8 mouse cellular contexts compared by ENCODE assay signal in genomic region chr19:53325578-53326295, GRCm38 (mm10). TPM values are rescaled to one million over a fixed set of nuclear protein-coding genes. Genes with fewer than 3 reads are reported as not detected.
DNase-seq lines count a peak whose midpoint lies in the region; ATAC-seq and TF ChIP-seq lines count a peak whose summit lies in the region.

No protein-coding gene starts in this region.

- H3K36me3 ChIP-seq in thymus, adult 2 months (ENCODE audit: control insufficient read depth, insufficient read depth, low read length), result no peaks in the 10 kb centered on the region
- H3K36me3 ChIP-seq in hindbrain, embryonic 15.5 days, result no peaks in the 10 kb centered on the region

- no peak for TF ChIP-seq POLR2A in thymus, adult 2 months (IDR thresholded peaks at IDR 0.05; ENCODE audit: control insufficient read depth, extremely low read depth, insufficient read depth, low read length, poor library complexity)

- 26% methylated on average over 27 of the region's 27 CpGs for WGBS in thymus, adult 2 months
- WGBS in hindbrain, embryonic 15.5 days, result 12% methylated on average over 27 of the region's 27 CpGs

- H3K4me3 ChIP-seq in thymus, adult 2 months (ENCODE audit: control insufficient read depth, insufficient read depth, low read length), result no peak overlapping the region
- peak overlapping the region; percentile 31 for H3K4me3 ChIP-seq in hindbrain, embryonic 15.5 days

- no peak for ATAC-seq in hindbrain, embryonic 15.5 days (ENCODE audit: low FRiP score, low read depth)
- ATAC-seq in megakaryocyte-erythroid progenitor cell, adult 5-6 weeks (replicated peaks; ENCODE audit: low FRiP score, low TSS enrichment, poor library complexity, severe bottlenecking), result peak; percentile 80

- no peak for TF ChIP-seq CTCF in thymus, adult 2 months (IDR thresholded peaks at IDR 0.05; ENCODE audit: borderline replicate concordance, control insufficient read depth, extremely low read depth, insufficient read depth, low read length, poor library complexity)

- peak overlapping the region; percentile 45 for H3K9ac ChIP-seq in hindbrain, embryonic 15.5 days

- H3K9me3 ChIP-seq in hindbrain, embryonic 15.5 days, result no peaks in the 10 kb centered on the region

- H3K4me2 ChIP-seq in hindbrain, embryonic 15.5 days, result peak overlapping the region; percentile 62

- intact Hi-C loops in left cerebral cortex, postnatal 14 days (cut with DNase I), result no loop called here

- DNase-seq in thymus, postnatal 0 days (ENCODE audit: low spot score), result peak; percentile 49
- no peak for DNase-seq in thymus, adult 2 months
- peak; percentile 80 to 81 for DNase-seq in cerebellum, postnatal 36 days
- DNase-seq in gastrocnemius, adult 18-20 months (ENCODE audit: low spot score), result peak; percentile 78
- DNase-seq in left cerebral cortex, postnatal 14 days (ENCODE audit: low spot score in 2 of 2), result peak; percentile 80 to 90
- peak; percentile 76 to 79 for DNase-seq in spleen, postnatal 10 days (ENCODE audit: low spot score in 2 of 2)

- peaks cover 16% of the 10 kb centered on the region for H3K4me1 ChIP-seq in thymus, adult 2 months (replicated peaks; ENCODE audit: control insufficient read depth, insufficient read depth, low read length)
- peaks cover 45% of the 10 kb centered on the region for H3K4me1 ChIP-seq in hindbrain, embryonic 15.5 days (replicated peaks)

- no peaks in the 10 kb centered on the region for H3K27me3 ChIP-seq in thymus, adult 2 months (ENCODE audit: control insufficient read depth, insufficient read depth, low read length)
- H3K27me3 ChIP-seq in hindbrain, embryonic 15.5 days, result no peaks in the 10 kb centered on the region

- H3K27ac ChIP-seq in thymus, adult 2 months (ENCODE audit: control insufficient read depth, insufficient read depth, low read length), result no peak overlapping the region
- H3K27ac ChIP-seq in hindbrain, embryonic 15.5 days (replicated peaks), result peak overlapping the region; percentile 29; the same call in 1 of the 2 replicates

RNA-seq across cellular contexts. Expression of gene Mxi1, which starts 15.4 kb away (rescaled TPM):
- 40.5 and 45.0 TPM in 2 replicates for polyA plus RNA-seq in thymus, postnatal 0 days (2015; fragmentation: Nextera tagmentation; extraction: Ambion mirVana)
- polyA plus RNA-seq in thymus, adult 2 months (2012; rRNA removed), result 29.1 and 31.9 TPM in 2 replicates
- total RNA-seq in gastrocnemius, adult 18-20 months (2021), result 10 to 100 TPM; 53.1 to 55.9 TPM
- 48.7 and 52.7 TPM in 2 replicates for polyA plus RNA-seq in hindbrain, embryonic 15.5 days (2015; fragmentation: Nextera tagmentation; extraction: Ambion mirVana)
- 10 to 100 TPM; 80.7 to 83.7 TPM for total RNA-seq in left cerebral cortex, postnatal 14 days (2021)
- 21.1 and 25.3 TPM in 2 replicates for total RNA-seq in megakaryocyte-erythroid progenitor cell, adult 5-6 weeks (2014; fragmentation: Nextera tagmentation)
- total RNA-seq in megakaryocyte-erythroid progenitor cell, adult 5-6 weeks (2017), result 82.7 and 86.4 TPM in 2 replicates

RNA-seq across cellular contexts. Expression of gene Gm10197, which starts 45.8 kb away (rescaled TPM):
- 2.1 and 2.5 TPM in 2 replicates for polyA plus RNA-seq in thymus, postnatal 0 days (2015; fragmentation: Nextera tagmentation; extraction: Ambion mirVana)
- polyA plus RNA-seq in thymus, adult 2 months (2012; rRNA removed), result not detected in 2 replicates
- total RNA-seq in gastrocnemius, adult 18-20 months (2021), result not detected
- not detected in 2 replicates for polyA plus RNA-seq in hindbrain, embryonic 15.5 days (2015; fragmentation: Nextera tagmentation; extraction: Ambion mirVana)
- total RNA-seq in left cerebral cortex, postnatal 14 days (2021), result not detected
- not detected in 2 replicates for total RNA-seq in megakaryocyte-erythroid progenitor cell, adult 5-6 weeks (2014; fragmentation: Nextera tagmentation)
- total RNA-seq in megakaryocyte-erythroid progenitor cell, adult 5-6 weeks (2017), result not detected in 2 replicates
